Mouse (Mus musculus) CD4-positive, CD25-positive, alpha-beta regulatory T cell, adult 2 months (primary cell): ENCODE results near the gene Trio.
A peak's percentile ranks its signal among the peaks of the same experiment; 100 is the strongest.
"Not testable (repeated sequence)": the region's sequence is repeated elsewhere in the genome, so short reads cannot be mapped to it uniquely, and the experiment has no call there.

Experiments used
- DNase-seq: peaks from one replicate; pipeline ENCODE4 v3.0.0-alpha.2; 2012; ENCODE audit warnings: low read depth, low spot score

The Trio gene

DNA sequence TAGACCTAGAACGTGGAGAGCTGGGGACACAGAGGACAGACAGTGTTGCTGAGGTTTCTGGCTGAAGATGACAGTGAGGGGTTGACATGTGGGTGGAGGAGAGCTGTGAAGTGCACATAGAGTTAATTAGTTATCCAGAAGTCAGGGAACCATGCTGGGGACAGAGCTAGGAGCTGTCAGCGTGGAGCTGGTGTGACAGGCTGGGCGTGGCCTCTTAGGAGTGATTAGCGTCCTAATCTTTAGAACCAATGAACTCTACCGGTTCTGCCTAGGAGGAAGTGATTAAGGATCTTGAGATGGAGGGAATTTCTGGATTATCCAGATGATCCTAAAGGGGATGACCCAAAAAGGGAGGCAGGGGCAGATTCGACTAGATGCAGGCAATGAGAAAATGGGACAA lies 301.9 kb downstream of the Trio start:
- no peak for DNase-seq

DNA sequence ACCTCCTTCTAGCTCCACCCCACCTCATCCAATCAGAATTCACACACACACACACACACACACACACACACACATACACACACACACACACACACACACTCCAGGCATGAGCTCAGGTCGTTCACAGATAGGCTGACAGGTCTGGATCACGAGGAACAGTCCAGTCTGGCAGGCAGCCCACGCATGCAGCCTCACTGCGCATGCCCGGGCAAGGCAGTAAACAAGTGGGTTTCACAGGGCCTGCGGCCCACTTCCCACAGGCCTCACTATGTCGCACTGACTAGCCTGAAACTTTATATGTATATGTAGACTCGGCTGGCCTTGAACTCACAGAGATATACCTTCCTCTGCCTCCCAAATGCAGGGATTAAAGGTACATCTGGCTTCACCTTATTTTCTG lies 305.4 kb downstream of the Trio start:
- DNase-seq, result not testable (repeated sequence)

DNA sequence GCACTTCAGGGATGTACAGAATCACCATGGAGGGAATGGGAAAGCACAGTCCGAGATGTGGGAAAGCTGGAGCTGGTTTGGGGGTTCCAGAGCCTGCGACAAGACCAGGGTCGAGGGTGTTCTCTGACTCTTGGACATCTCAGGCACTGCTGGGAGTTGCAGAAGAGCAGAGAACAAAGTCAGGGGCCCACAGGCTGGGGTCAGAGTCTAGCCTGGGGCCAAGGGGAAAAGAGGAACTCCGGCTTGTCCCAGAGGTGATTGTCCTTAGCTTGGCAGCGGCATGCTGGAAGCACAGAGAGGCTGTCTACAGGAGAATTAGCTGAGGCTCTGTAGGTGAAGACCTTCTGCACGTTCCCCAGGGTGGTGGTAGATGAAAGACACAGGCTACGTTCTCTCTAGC lies 307.0 kb downstream of the Trio start:
- DNase-seq, result no peak

GRCm38 (mm10) chr15:27715331-27715730 lies 310.3 kb downstream of the Trio start:
- peak; percentile 86 for DNase-seq

DNA sequence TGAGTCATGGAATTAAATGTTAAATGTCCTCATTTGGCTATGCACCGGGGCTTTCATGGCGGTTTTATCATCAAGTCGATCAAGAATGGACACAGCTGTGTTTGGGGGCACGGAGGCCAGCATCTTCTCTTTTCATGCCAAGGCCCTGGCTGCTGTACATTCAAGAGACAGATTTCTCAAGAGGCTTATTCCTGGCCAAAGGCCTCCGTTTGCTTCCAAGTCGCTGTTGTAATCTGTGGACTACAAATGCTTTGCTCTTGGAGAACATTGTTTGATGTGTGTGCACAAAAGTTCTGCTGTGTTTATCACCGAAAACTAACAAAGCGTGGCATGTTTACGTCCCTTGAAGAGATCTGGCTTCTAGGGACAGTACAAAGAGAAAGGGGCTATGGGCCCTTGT lies 314.9 kb downstream of the Trio start:
- DNase-seq, result no peak

DNA sequence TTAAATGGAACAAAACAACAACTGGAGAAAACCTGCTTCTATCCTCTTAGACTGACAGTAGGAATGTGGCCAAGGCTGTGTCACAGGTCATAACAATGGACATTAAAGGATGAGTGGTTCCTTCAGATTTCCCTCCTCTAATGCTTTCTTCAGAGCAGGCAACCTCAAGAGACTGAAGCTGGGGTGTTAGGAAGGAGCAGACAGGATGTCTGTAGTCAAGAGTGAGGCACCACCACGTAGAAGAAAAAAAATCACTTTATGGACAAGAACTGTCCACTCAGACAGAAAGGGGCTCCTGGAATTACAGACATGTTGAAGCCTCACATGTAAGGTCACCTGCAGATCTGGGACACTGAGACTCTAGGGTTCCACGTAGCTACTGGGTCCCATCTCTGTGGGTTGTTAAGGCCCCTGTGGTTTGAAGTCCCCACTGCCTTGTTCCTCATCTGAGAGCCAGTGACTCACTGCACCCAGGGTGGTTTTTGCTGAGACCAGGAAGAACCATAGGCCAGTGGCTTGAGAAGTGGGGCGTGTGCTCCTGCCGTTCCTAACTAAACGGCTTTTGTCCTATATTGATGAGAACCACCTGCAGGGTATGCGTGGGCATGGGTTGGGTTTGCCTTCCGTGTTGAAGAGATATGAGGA lies 316.6 kb downstream of the Trio start:
- DNase-seq, result peak; percentile 17

GRCm38 (mm10) chr15:27708499-27708898 lies 317.1 kb downstream of the Trio start:
- no peak for DNase-seq

- DNase-seq, result no peak
Measured at GRCm38 (mm10) chr15:27702972-27703313, 322.7 kb downstream of the Trio start.

DNA sequence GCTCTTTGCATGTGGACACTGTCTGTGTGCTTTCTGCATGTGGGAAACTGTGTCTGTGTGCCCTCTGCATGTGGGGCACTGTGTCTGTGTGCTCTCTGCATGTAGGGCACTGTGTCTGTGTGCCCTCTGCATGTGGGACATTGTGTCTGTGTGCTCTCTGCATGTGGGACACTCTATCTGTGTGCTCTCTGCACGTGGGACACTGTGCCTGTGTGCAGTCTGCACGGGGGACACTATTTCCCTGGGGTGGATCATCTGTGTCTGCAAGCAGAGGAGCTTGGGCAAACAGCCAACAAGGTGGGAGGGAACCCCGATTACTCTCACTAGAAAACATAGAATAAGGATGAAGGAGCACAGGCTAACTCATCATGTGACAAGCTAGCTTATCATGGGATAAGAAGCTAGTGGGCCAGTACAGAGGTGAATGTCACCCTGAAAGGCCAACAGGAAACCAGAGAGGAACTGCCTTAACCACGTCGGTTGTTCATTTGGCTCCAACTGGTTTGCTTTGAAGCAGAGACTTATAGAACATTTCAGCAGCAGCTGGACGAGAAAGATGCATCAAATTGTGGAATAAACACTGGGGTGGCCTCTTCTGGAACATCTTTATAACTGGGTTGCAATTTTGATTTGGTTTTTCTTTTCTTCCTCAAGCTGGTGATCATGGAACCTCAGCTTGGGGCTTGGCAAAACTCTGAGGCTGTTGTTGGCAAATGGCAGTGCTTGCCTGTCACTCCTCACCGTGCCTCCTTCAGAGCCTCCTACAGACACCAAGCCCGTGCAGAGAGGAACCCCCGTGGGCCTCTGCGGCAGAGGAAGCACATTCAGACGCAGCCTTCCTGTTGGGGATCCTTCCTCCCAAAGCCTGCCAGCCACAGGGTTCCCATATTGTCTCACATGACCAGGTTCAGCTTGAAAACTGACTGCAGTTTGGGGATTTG lies 323.3 kb downstream of the Trio start:
- DNase-seq, result peak; percentile 70

- no peak for DNase-seq
Measured at GRCm38 (mm10) chr15:27697632-27698031, 328.0 kb downstream of the Trio start.

- no peak for DNase-seq
Measured at GRCm38 (mm10) chr15:27693235-27693634, 332.4 kb downstream of the Trio start.

DNA sequence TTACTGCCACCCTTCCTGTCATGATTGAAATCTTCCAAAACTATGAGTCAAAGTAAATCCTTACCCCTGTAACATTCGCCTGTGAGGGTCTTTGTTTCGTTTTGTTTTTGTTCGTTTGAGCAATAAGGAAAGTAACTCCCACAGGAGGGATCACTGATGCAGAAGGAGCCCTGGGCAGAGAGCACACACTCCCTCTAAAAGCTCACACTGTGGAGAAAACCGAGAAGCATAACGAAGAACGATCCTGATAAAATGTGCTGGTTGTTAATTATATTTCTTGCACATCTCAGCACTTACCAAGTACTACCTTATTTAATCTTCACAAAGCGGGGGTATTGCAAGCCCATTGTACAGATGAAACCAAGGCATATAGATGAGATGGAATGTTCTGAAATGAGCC lies 333.5 kb downstream of the Trio start:
- no peak for DNase-seq

- no peak for DNase-seq
Measured at GRCm38 (mm10) chr15:27691213-27691612, 334.4 kb downstream of the Trio start.

DNA sequence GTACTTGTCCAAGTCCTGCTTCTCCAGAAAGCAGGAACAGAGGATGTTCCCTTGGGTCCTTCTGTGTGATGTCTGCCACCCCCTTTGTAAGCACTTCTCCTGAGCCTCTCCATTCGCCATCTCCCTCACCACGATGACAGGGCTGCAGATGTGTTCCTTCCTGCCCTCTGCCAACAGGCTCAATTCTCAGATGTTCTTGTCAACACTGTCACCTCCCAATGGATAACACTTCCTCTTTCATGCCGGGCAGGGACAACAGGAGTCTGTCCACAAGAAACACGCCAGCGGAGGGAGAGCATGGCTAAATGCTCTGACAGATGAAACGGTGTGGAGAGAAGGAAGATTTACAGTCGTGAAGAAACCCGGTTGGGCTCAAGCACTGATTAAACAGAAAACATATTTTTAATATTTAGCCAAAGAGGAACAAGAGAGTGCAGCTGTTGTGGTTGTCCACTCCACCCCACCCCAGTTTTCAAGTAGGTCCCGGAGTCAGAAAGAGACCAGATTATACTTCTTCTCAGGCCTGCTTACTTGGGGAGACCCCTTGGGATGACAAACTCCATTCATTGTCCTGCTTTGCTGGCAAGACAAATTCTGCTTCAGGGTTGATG lies 337.5 kb downstream of the Trio start:
- no peak for DNase-seq

GRCm38 (mm10) chr15:27684813-27685212 lies 340.8 kb downstream of the Trio start:
- DNase-seq, result no peak

GRCm38 (mm10) chr15:27683206-27683605 lies 342.4 kb downstream of the Trio start:
- no peak for DNase-seq

- DNase-seq, result no peak
Measured at GRCm38 (mm10) chr15:27682619-27683018, 343.0 kb downstream of the Trio start.

DNA sequence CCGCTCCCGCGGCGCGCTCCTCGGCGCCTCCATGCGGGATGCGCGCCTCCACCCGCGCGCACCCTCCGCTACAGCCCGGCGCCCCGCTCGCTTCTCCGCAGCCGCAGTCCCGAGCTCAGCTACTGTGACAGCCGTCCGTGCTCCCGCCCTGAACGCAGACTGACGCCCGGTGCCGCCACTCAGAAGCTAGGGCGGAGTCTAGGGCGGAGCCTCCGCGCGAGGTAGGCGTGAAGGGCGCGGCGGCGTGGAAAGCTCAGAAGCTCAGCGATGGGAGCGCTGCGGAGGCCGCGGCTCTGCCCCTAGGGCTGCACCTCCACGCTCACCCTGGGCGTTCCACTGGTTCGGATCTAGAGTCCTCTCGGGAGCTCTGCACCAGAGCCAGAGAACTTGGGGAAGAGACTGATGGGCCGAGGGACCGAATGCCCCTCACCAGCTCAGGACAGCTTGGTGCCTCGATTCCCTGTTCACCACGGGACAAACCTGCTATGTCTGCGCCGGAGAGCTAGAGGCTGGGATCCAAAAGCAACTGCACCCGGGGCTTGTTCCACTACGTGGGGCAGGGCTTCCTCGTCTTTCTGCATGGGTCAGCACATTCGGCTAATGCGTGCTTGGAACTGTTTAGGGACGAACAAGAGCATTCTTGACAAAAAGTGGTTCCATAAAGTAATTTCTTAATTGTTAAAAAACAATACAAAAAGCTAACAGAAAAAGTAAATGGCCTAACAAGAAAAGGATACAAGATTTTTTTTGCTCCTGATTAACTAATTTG lies 344.0 kb downstream of the Trio start, which contains the start of gene Otulinl:
Otulinl (minus strand) TSS at position 161 of the 769 bp plus-strand sequence.
- DNase-seq, result peak; percentile 98

DNA sequence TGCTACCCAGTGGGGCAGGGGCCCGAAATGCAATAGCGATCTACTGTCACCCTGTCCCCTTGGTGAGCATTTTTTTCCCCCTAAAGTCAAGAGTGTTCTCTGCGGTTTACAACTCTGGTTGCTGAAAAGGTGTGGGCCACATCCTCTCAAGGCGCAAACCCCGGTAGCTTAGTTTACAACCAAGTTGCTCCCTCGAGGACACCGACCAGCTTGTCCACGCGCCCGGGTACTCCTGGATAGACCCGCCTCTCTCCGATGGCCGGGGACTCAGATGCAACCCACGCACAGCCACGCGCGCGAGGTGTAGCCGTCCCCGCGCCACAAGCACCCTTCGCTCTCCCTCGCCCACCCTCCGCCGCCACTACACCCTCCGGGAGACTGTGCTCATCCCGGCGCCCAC lies 344.7 kb downstream of the Trio start:
- DNase-seq, result peak; percentile 67
